Mouse (Mus musculus) spleen, postnatal 14 days (tissue): Measurements from ENCODE around the gene Mcts1.

Experiments used
- DNase-seq, 2 experiments: peaks; one replicate each; pipeline ENCODE4 v3.0.0; 2021 to 2022; ENCODE audit warnings: low spot score in 2 of 2

Mcts1 gene

DNA sequence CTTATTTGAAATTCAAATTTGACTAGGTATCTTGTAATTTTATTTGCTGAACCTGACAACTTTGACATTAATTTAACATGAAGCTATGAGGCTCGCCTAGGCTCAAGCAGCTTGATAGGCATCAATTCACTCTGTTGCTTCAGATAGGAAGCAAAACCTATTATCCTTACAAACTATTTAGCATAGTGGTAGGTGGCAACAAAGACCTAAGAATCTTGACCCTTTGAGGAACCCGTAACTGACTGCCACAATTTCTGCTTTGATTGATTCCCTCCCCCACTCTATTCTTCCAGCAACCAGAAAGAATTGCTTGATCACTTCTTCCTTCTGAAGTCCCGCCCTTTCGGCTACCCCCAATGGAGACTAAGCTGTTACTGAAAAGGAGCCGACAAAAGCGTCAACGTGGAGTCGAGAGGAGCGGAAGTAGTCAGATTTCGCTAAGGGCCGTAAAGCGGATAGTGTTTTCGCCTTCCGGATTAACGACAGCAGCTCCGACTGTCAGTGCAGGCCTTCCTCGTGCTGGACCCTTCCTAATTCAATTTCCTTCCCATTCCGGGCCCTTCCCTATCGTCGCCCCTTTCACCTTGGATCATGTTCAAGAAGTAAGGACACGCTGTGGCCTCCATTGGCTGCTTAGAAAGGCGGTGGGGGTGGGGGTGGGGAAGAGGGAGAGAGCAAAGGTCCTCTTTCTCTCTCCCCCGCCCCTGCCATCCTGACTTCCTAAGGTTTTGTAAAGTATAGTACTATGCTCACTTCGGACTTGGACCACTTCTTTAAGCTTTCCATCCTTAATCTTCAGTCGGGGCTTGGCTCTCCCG, at the start of gene Mcts1:
Gene Mcts1, plus strand, starts transcription at position 402 of the 818 bp plus-strand sequence.
- DNase-seq = peak; percentile 9 to 37

- no peak for DNase-seq
Observed at GRCm38 (mm10) chrX:38553255-38553654, 47.1 kb upstream of the Mcts1 start.

DNA sequence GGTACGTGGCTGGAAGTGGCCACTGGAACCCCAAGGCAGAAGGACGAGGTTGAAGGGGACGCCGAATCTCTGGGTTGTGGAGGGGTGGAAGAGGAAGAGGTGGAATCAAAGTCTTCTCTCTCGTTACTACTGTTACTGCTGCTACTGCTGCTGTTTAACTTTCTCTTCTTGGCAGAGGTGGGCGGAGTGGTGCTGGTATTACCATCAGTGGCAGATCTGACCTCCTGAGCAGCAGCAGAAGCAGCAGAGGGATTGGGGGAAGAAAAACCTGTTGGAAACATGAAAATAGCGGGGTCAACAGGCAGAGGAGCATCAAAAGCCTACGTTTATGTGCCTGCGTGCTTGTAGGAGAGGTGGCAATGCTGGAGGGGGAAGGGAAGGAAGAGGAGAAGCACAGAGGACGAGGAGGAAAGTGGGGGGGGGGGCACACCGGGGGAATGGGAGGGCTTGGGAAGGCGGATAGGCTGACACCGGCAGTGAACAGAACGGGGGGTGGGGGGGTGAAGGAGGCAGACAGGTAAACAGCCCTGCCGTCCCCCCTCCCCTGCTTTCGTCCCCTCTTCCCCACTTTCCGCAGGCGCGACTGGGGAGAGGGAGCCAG, 36.3 kb upstream of the Mcts1 start:
- no peak for DNase-seq

DNA sequence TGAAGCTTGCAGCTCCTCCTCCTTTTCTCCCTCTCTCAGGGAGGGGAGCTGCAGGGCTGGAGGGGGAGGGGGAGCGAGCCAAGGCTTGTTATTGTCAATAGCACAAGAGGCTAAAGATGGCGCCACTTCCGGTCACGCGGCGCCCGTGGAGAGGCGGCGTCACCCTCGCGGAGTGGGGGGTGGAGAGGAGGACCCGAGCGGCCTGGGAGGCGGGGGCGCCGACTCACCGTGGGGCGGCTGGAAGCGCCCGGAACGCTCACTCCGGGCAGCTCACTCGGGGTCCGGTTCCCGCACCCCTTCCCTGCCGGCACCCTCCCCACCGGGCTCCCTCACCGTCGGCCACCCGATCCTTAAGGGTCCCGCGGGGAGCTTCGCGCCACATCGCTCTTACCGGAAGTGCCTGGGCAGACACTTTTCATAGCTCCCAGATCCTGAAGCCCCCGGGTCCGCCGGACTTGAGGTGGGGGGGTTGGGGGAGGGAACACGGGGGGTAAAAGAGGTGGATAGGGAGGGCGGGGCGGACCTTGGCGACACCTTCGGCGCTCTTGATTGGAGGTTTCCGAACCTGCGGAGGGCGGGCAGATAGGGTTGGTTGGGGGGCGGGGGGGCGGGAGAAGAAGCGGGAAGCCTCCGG, 35.7 kb upstream of the Mcts1 start:
- peak; percentile 51 to 73 for DNase-seq

- DNase-seq = no peak
Observed at GRCm38 (mm10) chrX:38565176-38565542, 35.2 kb upstream of the Mcts1 start.

DNA sequence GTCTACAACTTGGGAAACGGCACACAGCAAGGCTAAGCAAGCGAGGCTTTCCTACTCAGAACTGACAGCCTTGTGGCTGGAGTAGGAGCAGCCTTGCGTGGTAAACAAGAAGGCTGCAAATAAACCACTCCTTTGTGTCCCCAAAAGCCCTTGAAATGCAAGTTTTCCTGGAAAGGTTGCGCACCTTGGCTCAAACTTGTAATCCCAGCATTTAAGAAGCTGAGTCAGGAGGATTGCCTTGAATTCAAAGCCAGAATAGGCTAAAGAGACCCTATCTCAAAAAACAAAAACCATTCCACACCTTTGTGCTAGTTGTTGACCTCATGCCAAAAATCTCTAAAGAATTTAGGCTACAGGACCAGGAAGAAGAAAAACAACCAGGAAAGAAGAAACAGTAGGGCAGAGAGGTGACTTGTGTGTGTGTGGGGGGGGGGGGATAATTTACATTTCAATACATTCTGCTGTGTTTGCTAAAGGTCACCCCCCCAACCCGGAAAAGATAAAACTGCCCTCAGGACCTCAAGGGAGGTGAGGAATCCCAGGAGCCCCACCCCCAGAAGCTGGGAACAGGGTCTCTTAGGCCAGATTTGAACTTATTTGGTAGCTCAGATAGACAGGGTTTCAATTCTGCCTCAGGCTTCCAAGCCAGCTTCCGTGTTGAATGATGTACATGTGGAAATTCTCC, 33.7 kb upstream of the Mcts1 start:
- no peak for DNase-seq

DNA sequence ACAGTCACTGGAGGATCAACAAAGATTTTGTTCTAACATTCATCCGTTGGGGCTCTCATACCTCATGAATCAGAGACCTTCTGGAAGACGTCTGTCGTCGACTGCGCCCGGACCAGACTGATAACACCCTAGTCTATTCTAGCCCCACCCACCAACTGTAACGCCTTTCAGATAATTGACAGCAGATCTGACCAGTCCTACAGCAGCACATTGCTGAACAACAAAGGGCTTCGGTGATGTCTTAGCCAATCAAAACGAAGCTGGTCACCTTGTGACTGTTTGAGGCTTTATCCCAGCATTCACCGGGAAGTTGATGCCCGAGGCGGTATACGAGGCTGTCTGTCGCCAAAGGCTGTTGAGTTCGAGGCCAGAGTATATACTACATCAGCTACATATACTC, 24.3 kb upstream of the Mcts1 start, which contains the start of gene Cul4b:
Gene Cul4b, minus strand, starts transcription at position 119 of the 400 bp plus-strand sequence.
- DNase-seq = no peak

DNA sequence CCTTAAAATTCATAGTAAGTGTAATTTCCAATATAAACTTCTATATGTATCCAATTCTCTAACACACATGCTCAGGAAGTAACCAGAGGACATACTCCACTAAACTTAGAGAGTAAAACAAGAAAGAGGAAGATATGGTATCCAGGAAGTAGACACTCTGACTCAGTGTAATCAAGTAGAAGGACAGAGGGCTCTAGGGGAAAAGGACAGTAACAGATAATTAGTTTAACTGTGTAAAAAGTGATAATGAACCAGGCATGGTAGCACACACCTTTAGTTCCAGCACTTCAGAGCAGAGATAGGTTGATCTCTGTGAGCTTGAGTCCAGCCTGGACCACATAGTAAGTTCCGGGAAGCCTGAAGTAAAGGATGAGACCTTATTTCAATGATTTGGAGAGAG, 19.2 kb upstream of the Mcts1 start:
- DNase-seq = no peak

- no peak for DNase-seq
Observed at GRCm38 (mm10) chrX:38583261-38583660, 17.1 kb upstream of the Mcts1 start.

DNA sequence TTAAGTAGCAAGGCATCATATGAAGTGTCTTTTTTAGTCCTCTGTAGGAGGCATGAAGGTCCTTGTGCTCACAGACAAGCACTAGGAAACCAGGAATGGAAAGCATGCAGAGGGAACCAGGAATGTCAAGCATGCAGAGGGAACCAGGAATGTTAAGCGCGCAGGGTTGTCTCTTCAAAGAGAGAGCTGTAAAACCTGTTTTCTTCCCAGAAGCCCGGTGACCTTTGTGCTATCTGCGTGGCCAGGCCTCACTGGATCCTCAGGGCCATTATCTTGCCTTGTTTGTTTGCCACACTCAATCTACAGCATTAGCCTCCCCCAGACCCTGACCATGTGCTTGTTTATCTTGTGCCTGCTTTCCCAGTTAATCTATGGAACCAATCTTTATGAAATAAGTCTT, 10.6 kb upstream of the Mcts1 start:
- DNase-seq = no peak

GRCm38 (mm10) chrX:38591749-38592148, 8.6 kb upstream of the Mcts1 start:
- DNase-seq = no peak

- no peak for DNase-seq
Observed at GRCm38 (mm10) chrX:38593180-38593889, 7.0 kb upstream of the Mcts1 start.

- DNase-seq = peak in 1 of 2 experiments; percentile 2
Observed at GRCm38 (mm10) chrX:38600995-38601369, 604 bp downstream of the Mcts1 start.

DNA sequence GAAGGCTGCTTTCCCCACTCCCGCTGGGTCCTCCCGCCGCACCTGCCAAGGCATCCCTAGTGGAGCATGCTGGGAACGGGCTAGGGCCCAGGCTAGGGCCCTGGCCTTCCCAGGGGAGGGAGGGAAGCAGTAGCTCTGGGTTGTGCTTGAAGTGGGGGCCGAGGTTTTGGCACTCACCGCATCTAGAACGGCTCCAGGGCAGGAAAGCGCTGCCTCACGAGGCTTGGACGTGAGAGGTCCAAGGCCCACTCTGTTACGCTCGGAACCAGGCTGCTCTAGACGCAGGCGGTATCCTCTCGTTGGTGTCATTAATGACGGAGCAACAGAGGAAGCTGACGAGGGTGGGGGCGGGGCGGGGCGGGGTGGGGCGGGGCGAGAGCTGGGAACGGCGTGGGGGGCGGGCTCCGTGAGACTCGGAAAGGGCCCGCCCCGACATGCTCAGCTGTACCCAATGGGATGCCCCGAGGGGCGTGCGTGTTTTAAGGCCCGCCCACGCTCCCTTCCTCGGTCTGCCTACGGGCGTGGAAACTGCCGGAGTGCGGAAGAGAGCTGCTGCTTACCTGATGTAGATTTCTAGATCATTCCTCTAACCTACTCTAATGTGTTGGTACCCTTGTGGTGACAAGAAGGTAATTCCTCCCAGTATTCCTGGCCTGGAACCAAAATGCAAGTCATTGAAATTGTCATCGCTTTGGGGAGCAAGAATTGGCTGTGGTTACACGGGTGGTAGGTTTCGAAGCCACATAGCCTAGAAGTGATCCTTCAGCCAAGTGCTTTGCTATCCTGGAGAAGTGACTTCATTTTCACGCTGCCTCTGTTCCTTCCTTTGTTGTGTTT, 34.6 kb downstream of the Mcts1 start, which contains the start of gene C1galt1c1:
Gene C1galt1c1, minus strand, starts transcription at position 287 of the 837 bp plus-strand sequence.
- peak; percentile 76 to 84 for DNase-seq

DNA sequence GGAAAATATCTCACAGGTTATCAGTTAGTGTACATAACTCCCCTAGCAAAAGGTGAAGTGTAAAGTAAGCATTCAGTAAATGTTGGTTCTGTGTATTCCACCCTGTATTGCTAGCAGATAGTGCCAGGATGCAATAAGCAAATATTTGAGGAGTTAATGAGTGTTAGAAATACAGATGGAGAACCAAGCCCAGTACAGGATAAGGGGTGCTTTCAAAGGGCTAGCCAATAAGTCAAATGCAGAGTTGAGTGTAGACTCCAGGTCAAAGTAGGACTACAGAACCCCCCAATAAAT, 35.2 kb downstream of the Mcts1 start:
- no peak for DNase-seq

GRCm38 (mm10) chrX:38641435-38641834, 41.1 kb downstream of the Mcts1 start:
- no peak for DNase-seq

- DNase-seq = no peak
Observed at GRCm38 (mm10) chrX:38642183-38642582, 41.8 kb downstream of the Mcts1 start.

DNA sequence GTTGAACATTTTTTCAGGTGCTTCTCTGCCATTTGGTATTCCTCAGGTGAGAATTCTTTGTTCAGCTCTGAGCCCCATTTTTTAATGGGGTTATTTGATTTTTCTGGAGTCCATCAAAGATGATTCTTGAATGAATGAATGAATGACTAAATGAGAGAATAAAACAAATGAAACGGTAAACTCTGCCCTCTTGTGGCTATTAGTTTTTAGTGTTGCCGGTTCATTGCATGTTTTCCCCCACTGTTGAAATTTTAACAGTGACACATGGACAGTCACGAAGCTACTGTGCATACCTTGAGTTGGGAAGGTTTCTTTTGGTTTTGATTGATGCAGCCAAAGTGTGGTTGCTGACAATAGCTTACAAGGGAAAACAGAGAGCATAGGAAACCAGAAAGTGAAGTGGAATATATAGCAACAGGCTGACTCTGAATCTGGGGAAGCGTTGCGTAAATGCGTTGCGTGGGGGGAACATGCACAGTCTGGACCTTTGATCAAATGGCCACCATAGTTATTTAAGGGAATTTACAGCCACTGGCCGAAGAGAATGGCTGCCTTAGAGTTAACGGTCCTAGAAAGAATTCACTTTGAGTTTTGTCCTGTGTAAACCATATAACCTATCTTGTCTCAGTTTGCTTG, 50.1 kb downstream of the Mcts1 start:
- DNase-seq = no peak

DNA sequence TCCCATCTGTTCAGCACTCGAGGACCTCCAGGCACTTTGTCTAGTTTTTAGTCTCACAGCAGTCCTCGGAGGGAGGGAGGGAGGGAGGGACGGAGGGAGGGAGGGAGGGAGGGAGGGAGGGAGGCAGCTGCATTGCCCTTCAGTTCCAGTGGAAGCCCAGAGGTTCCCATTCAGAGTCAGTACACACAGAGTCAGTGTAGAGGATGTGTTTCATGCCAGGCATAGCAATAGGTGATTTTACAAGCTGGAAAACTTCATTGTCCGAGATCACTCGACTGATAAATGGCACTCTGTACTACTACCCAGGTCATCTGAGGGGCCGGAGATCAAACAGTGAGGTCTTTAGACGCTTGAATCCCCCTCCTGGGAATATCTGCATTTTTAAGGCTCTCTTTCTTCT, 50.8 kb downstream of the Mcts1 start:
- DNase-seq = no peak

DNA sequence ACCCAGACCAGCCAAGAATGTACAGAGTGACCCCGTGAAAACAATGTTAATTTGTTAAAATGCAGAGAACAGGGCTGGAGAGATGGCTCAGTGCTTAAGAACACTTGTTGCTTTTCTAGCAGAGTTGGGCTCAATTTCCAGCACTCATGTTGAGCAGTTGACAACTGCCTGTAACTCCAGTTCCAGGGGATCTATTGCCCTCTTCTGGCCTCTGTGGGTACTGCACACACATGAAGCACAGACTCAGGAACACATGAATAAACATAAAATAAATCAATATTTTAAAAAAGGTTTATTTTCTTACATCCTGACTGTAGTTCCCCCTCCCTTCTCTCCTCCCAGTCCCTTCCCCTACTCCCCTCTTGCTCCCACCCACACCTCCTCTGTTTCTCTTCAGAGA, 52.8 kb downstream of the Mcts1 start:
- DNase-seq = no peak
